Mouse (Mus musculus) ES-Bruce4 (cell line): ENCODE data around the gene Dlgap5. TPM values are rescaled to one million over a fixed set of nuclear protein-coding genes. Genes with fewer than 3 reads are reported as not detected.
A peak's percentile ranks its signal among the peaks of the same experiment; 100 is the strongest.

Experiments used
- H3K27ac ChIP-seq: 2 replicates; pipeline ENCODE4 v1.5.1; 2012; ENCODE audit warnings: low read length, inconsistent platforms; ENCODE audit not compliant: insufficient read depth
- H3K27me3 ChIP-seq: 2 replicates; pipeline ENCODE4 v1.6.1; 2012; ENCODE audit warnings: mild to moderate bottlenecking, low read length, inconsistent platforms; ENCODE audit not compliant: control insufficient read depth, poor library complexity, insufficient read depth, severe bottlenecking
- H3K36me3 ChIP-seq: 2 replicates; pipeline ENCODE4 v1.6.1; 2012; ENCODE audit warnings: inconsistent platforms, mild to moderate bottlenecking, low read length, moderate library complexity; ENCODE audit not compliant: control insufficient read depth, poor library complexity, insufficient read depth, severe bottlenecking
- H3K4me1 ChIP-seq: one replicate; pipeline ENCODE4 v1.8.1; 2011; ENCODE audit warnings: low read length; ENCODE audit not compliant: control insufficient read depth, insufficient read depth
- H3K4me3 ChIP-seq: 2 replicates; pipeline ENCODE4 v1.5.1; 2011; ENCODE audit warnings: low read depth, mild to moderate bottlenecking, low read length
- H3K9ac ChIP-seq: 2 replicates; pipeline ENCODE4 v1.6.1; 2012; ENCODE audit warnings: low read depth, mild to moderate bottlenecking, inconsistent platforms; ENCODE audit not compliant: poor library complexity, severe bottlenecking
- H3K9me3 ChIP-seq: replicated peaks from 2 replicates; pipeline ENCODE4 v1.6.1; 2012; ENCODE audit warnings: mild to moderate bottlenecking, low read length, inconsistent platforms; ENCODE audit not compliant: control insufficient read depth, poor library complexity, insufficient read depth, severe bottlenecking
- CTCF ChIP-seq: IDR thresholded peaks from one replicate; pipeline ENCODE4 v1.8.1; 2011; ENCODE audit warnings: low read depth, low read length
- EP300 ChIP-seq: IDR thresholded peaks from 2 replicates; pipeline ENCODE4 v1.6.1; 2011; ENCODE audit warnings: low read depth, low read length; ENCODE audit not compliant: insufficient read depth
- POLR2A ChIP-seq: IDR thresholded peaks from one replicate; pipeline ENCODE4 v1.8.1; 2011; ENCODE audit warnings: low read length; ENCODE audit not compliant: insufficient read depth
- polyA plus RNA-seq: library from polyadenylated mRNA; stranded (reverse); fragments of >200 nt; gene quantifications from 2 replicates; pipeline ENCODE4 v1.2.4, GENCODE M21; 2011; ENCODE audit warnings: low read depth; ENCODE audit not compliant: missing spikeins, insufficient read depth, insufficient read length

The Dlgap5 gene
- polyA plus RNA-seq, result 132 and 141 TPM in 2 replicates

- Histone ChIP-seq H3K27me3 (no peaks in the 10 kb centered on the region), H3K36me3 (peaks cover 32% of the 10 kb centered on the region), H3K27ac (peak within 1 kb of the TSS; percentile 66)
Measured at GRCm38 (mm10) chr14:47417775-47418665, at the start of gene Dlgap5. TSS of gene Dlgap5 (minus strand) at chr14:47418407.

GRCm38 (mm10) chr14:47465468-47466175 is 47.4 kb upstream of the Dlgap5 start:
- H3K27me3 ChIP-seq, result no peaks in the 10 kb centered on the region
- no peak overlapping the region for H3K9ac ChIP-seq
- H3K9me3 ChIP-seq, result no peaks in the 10 kb centered on the region
- no peak overlapping the region for H3K4me3 ChIP-seq
- no peaks in the 10 kb centered on the region for H3K4me1 ChIP-seq
- no peak for TF ChIP-seq POLR2A
- no peak overlapping the region for H3K27ac ChIP-seq
- H3K36me3 ChIP-seq, result no peaks in the 10 kb centered on the region

More at GRCm38 (mm10) chr14:47417775-47418665, at the start of gene Dlgap5:
- no peak for TF ChIP-seq EP300
- peak; percentile 62 for TF ChIP-seq POLR2A
- Histone ChIP-seq H3K9me3 (no peaks in the 10 kb centered on the region), H3K4me1 (peaks cover 4% of the 10 kb centered on the region), H3K4me3 (peak within 1 kb of the TSS; percentile 84), H3K9ac (peak within 1 kb of the TSS; percentile 66)

DNA sequence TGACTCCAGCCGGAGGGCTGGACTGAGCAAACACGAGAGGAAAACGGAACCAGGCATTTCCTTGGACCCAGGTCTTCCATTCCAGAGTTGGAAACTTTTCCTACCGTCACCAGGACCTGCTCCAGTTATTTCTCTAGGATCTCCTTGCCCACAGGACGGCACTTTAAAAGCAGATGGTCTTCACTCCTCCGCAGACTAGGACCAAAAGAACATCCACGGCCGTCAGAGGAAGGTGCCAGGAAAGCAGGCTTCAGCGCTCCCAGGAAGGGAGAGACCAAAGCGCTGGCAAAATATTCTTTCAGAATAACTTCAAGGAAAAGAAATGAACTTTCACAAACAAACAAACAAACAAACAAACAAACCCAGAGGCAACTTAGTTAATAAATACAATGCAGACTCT is 46.2 kb upstream of the Dlgap5 start:
- TF ChIP-seq CTCF, result no peak
- no peak for TF ChIP-seq EP300
- TF ChIP-seq POLR2A, result no peak
- no peaks in the 10 kb centered on the region for H3K9me3 ChIP-seq

GRCm38 (mm10) chr14:47462877-47463460 is 44.8 kb upstream of the Dlgap5 start:
- no peaks in the 10 kb centered on the region for H3K9me3 ChIP-seq
- no peaks in the 10 kb centered on the region for H3K36me3 ChIP-seq
- no peaks in the 10 kb centered on the region for H3K27me3 ChIP-seq
- no peak overlapping the region for H3K9ac ChIP-seq
- no peaks in the 10 kb centered on the region for H3K4me1 ChIP-seq
- no peak overlapping the region for H3K27ac ChIP-seq
- H3K4me3 ChIP-seq, result no peak overlapping the region
- TF ChIP-seq EP300, result no peak
- TF ChIP-seq POLR2A, result no peak
- TF ChIP-seq CTCF, result no peak

More for the DNA sequence above, 46.2 kb upstream of the Dlgap5 start:
- Histone ChIP-seq H3K27me3 (no peaks in the 10 kb centered on the region), H3K27ac (no peak overlapping the region), H3K4me1 (no peaks in the 10 kb centered on the region), H3K36me3 (no peaks in the 10 kb centered on the region), H3K4me3 (no peak overlapping the region), H3K9ac (no peak overlapping the region)

- H3K9me3 ChIP-seq, result no peaks in the 10 kb centered on the region
- no peaks in the 10 kb centered on the region for H3K4me1 ChIP-seq
- H3K9ac ChIP-seq, result no peak overlapping the region
- no peak overlapping the region for H3K4me3 ChIP-seq
- H3K36me3 ChIP-seq, result no peaks in the 10 kb centered on the region
- no peak overlapping the region for H3K27ac ChIP-seq
- no peak for TF ChIP-seq CTCF
- TF ChIP-seq EP300, result no peak
- no peak for TF ChIP-seq POLR2A
- no peaks in the 10 kb centered on the region for H3K27me3 ChIP-seq
Measured at GRCm38 (mm10) chr14:47462453-47462852, 44.2 kb upstream of the Dlgap5 start.

DNA sequence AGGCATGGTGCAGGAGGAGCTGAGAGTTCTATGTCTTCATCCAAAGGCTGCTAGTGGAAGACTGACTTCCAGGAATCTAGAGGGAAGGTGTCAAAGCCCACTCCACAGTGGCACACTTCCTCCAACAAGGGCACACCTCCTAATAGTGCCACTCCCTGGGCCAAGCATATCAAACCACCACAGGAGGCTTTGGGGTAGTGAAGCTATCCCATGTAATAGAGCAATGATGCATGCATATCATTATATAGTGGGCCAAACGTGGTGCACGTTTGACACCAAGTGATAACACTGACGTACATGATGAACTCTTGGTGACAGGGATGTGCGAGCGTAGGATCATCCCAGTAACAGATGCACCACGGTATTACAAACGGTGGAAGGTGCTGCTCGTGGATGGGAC is 43.8 kb upstream of the Dlgap5 start:
- no peaks in the 10 kb centered on the region for H3K9me3 ChIP-seq
- H3K27ac ChIP-seq, result no peak overlapping the region
- H3K4me1 ChIP-seq, result no peaks in the 10 kb centered on the region
- no peaks in the 10 kb centered on the region for H3K27me3 ChIP-seq
- H3K36me3 ChIP-seq, result no peaks in the 10 kb centered on the region
- H3K4me3 ChIP-seq, result no peak overlapping the region
- no peak for TF ChIP-seq CTCF
- no peak for TF ChIP-seq POLR2A
- TF ChIP-seq EP300, result no peak
- no peak overlapping the region for H3K9ac ChIP-seq
